Mouse (Mus musculus) frontal cortex, postnatal 14 days (tissue): ENCODE data around the gene Ctnna3.
"Not testable (repeated sequence)": the region's sequence is repeated elsewhere in the genome, so short reads cannot be mapped to it uniquely, and the experiment has no call there.

Source experiments
- DNase-seq, 2 experiments: peaks; one replicate each; pipeline ENCODE4 v3.0.0; 2022; ENCODE audit warnings: low spot score in 2 of 2

Gene Ctnna3

GRCm38 (mm10) chr10:63429785-63430305 is at the start of gene Ctnna3:
TSS of gene Ctnna3 (plus strand) at chr10:63430098.
- DNase-seq, result peak; percentile 76 to 86

- DNase-seq, result no peak
Measured at GRCm38 (mm10) chr10:63381498-63382280, 48.2 kb upstream of the Ctnna3 start, which contains the start of gene Sirt1. TSS of gene Sirt1 (minus strand) at chr10:63381704.

GRCm38 (mm10) chr10:63382372-63383279 is 47.3 kb upstream of the Ctnna3 start, which contains the start of gene Dnajc12:
TSS of gene Dnajc12 (plus strand) at chr10:63382443.
- peak; percentile 63 to 70 for DNase-seq

- not testable (repeated sequence) for DNase-seq
Measured at GRCm38 (mm10) chr10:63385897-63386296, 44.0 kb upstream of the Ctnna3 start.

- DNase-seq, result peak; percentile 68 to 77
Measured at GRCm38 (mm10) chr10:63386444-63386843, 43.5 kb upstream of the Ctnna3 start.

- no peak for DNase-seq
Measured at GRCm38 (mm10) chr10:63386991-63387390, 42.9 kb upstream of the Ctnna3 start.

GRCm38 (mm10) chr10:63388948-63389347 is 41.0 kb upstream of the Ctnna3 start:
- no peak for DNase-seq

- DNase-seq, result no peak
Measured at GRCm38 (mm10) chr10:63396963-63397362, 32.9 kb upstream of the Ctnna3 start.

- DNase-seq, result no peak
Measured at GRCm38 (mm10) chr10:63402731-63403504, 27.0 kb upstream of the Ctnna3 start.

- DNase-seq, result no peak
Measured at GRCm38 (mm10) chr10:63403636-63404035, 26.3 kb upstream of the Ctnna3 start.

GRCm38 (mm10) chr10:63410162-63410956 is 19.5 kb upstream of the Ctnna3 start:
- DNase-seq, result no peak

GRCm38 (mm10) chr10:63411674-63412073 is 18.2 kb upstream of the Ctnna3 start:
- not testable (repeated sequence) for DNase-seq

GRCm38 (mm10) chr10:63412756-63413155 is 17.1 kb upstream of the Ctnna3 start:
- no peak for DNase-seq

- no peak for DNase-seq
Measured at GRCm38 (mm10) chr10:63415287-63415686, 14.6 kb upstream of the Ctnna3 start.

- DNase-seq, result no peak
Measured at GRCm38 (mm10) chr10:63415850-63416249, 14.0 kb upstream of the Ctnna3 start.

GRCm38 (mm10) chr10:63417061-63417460 is 12.8 kb upstream of the Ctnna3 start:
- no peak for DNase-seq

- DNase-seq, result no peak
Measured at GRCm38 (mm10) chr10:63421739-63422735, 7.9 kb upstream of the Ctnna3 start, which contains the start of gene Gm7075. TSS of gene Gm7075 (minus strand) at chr10:63421789.

- no peak for DNase-seq
Measured at GRCm38 (mm10) chr10:63422736-63422992, 7.2 kb upstream of the Ctnna3 start.
